Mouse (Mus musculus): ENCODE data around the gene Baat. TPM values are rescaled to one million over a fixed set of nuclear protein-coding genes. Genes with fewer than 3 reads are reported as not detected.
"Not testable (repeated sequence)": the region's sequence is repeated elsewhere in the genome, so short reads cannot be mapped to it uniquely, and the experiment has no call there.

Gene Baat
- polyA plus RNA-seq, 1 experiment, result not detected

DNA sequence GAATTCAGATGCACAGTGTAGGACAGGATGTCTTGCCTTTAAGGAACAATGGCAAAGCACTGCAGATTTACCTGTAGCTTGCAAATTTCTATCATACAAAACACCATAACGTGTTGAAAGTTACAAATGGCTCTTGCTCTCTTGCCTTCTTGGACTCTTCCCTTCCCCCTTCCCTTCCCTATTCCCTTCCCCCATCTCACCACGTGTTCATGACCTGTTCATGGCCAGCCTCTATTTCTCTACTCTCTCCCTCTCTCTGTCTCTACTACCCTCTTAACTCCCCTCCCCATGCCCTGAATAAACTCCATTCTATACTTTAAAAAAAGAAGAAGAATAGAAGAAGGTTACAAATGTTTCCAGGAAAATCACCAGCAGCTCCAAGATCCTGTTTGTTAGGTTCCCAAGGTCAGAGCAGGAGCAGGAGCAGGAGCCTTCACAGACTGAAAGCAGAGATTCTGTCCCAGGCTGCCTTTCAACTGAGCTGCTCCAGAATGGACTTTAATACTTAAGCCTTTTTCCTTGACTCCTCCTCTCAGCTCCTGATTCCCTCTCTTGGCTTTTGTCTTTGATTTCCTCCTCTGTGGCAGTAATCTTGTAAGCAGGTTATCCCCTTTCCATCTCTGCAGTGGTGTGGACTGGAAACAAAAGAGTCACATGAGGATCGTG is 32.8 kb downstream of the Baat start, which contains the start of gene Acnat1:
Gene Acnat1, minus strand, starts transcription at position 478 of the 666 bp plus-strand sequence.
- no peaks in the 10 kb centered on the region; the same call in 1 of the 2 replicates for H3K36me3 ChIP-seq (ENCODE audit: control insufficient read depth)
- peak within 1 kb of the TSS; percentile 44 for H3K4me3 ChIP-seq (replicated peaks)
- no peak for TF ChIP-seq TAL1 (IDR thresholded peaks at IDR 0.05; ENCODE audit: low read length)
- no peak for TF ChIP-seq GATA1 (IDR thresholded peaks at IDR 0.05; ENCODE audit: low read length)
- H3K9me3 ChIP-seq (ENCODE audit: control insufficient read depth, low read length), result no peaks in the 10 kb centered on the region
- no peaks in the 10 kb centered on the region for H3K27me3 ChIP-seq (ENCODE audit: control insufficient read depth)
- H3K4me1 ChIP-seq (ENCODE audit: control insufficient read depth), result peaks cover 58% of the 10 kb centered on the region

DNA sequence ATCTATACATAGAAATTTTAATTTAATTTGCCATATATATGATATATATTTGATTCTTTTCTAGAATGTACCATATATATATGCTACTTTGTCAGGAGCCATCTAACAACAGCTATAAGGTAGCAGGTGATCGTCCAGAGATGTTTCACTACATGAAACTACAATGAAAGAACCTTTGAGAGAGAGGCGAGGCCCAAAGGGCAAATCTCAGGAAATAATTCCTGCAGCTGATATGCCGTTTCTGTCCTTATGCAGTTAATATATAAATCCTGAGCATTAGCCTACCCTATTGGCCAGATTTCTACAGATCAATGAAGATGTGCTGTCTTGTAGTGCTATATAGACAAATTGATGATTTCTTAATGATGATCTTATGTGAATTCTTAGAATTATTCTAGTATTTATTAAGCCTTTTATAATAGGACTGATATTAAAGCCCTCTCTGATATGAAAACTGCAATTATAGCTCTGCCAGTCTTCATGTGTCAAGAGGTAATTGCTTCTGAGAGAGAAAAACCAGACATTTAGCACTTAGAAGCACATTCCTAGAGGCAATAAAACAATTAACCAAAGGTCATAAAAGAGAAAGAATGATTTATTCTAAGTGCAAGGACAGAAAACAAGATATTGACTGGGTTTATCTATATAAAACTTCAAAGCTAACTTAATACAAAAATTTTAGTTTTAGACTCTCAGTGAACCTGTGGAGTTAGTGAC is 36.8 kb downstream of the Baat start:
- Histone ChIP-seq H3K9me3 (ENCODE audit: control insufficient read depth, low read length) (peaks cover 11% of the 10 kb centered on the region), H3K4me1 (ENCODE audit: control insufficient read depth) (peaks cover 19% of the 10 kb centered on the region), H3K4me3 (replicated peaks) (no peak overlapping the region), H3K27me3 (ENCODE audit: control insufficient read depth) (no peaks in the 10 kb centered on the region), H3K36me3 (ENCODE audit: control insufficient read depth) (no peaks in the 10 kb centered on the region)
- TF ChIP-seq TAL1 (IDR thresholded peaks at IDR 0.05; ENCODE audit: low read length) (no peak), GATA1 (IDR thresholded peaks at IDR 0.05; ENCODE audit: low read length) (no peak)

DNA sequence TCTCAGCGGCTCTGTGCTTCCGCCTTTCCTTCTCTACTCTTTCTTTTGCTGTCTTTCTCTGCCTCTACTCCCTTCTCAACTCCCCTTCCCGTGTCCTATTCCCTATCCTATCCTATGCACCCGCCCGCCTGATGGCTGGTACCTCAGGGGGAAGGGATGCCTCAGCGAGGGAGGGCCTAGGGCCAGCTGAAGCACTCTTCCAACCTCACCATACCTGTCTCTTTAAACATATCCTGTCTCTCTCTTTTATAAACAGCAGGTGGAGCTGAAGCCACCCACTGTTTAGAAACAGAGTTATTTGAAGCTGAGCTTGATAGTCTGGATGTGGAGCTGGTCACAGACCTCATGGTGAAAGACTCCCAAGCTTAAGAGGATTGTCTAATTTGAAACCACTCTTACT is 39.0 kb downstream of the Baat start:
- no peak for TF ChIP-seq GATA1 (IDR thresholded peaks at IDR 0.05; ENCODE audit: low read length)
- H3K4me1 ChIP-seq (ENCODE audit: control insufficient read depth), result no peaks in the 10 kb centered on the region

DNA sequence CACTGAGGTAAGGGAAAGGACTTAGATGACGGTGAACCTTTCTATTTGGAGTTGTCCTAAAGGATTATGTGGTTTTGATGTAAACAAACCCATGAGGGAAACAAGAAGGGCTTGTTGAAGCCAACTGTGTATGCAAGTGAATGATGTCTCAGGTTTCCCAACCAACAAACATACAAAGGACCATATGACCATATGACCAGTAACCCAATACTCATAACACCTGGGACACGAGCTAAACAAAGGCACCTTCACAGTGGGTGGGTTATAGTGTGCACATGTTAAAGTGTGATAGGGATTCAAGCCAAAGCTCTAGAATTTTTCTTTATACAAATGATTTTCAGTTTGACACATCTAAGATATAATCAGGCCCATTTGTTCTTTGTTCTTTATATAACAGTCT is 50.2 kb downstream of the Baat start:
- H3K27me3 ChIP-seq (ENCODE audit: control insufficient read depth), result no peaks in the 10 kb centered on the region
- peaks cover 28% of the 10 kb centered on the region for H3K4me1 ChIP-seq (ENCODE audit: control insufficient read depth)
- TF ChIP-seq TAL1 (IDR thresholded peaks at IDR 0.05; ENCODE audit: low read length), result no peak
- H3K9me3 ChIP-seq (ENCODE audit: control insufficient read depth, low read length), result no peaks in the 10 kb centered on the region
- H3K36me3 ChIP-seq (ENCODE audit: control insufficient read depth), result no peaks in the 10 kb centered on the region
- no peak overlapping the region for H3K4me3 ChIP-seq (replicated peaks)

More for the DNA sequence above, 39.0 kb downstream of the Baat start:
- Histone ChIP-seq H3K36me3 (ENCODE audit: control insufficient read depth) (no peaks in the 10 kb centered on the region), H3K9me3 (ENCODE audit: control insufficient read depth, low read length) (peaks cover 11% of the 10 kb centered on the region), H3K4me3 (replicated peaks) (no peak overlapping the region), H3K27me3 (ENCODE audit: control insufficient read depth) (no peaks in the 10 kb centered on the region)

DNA sequence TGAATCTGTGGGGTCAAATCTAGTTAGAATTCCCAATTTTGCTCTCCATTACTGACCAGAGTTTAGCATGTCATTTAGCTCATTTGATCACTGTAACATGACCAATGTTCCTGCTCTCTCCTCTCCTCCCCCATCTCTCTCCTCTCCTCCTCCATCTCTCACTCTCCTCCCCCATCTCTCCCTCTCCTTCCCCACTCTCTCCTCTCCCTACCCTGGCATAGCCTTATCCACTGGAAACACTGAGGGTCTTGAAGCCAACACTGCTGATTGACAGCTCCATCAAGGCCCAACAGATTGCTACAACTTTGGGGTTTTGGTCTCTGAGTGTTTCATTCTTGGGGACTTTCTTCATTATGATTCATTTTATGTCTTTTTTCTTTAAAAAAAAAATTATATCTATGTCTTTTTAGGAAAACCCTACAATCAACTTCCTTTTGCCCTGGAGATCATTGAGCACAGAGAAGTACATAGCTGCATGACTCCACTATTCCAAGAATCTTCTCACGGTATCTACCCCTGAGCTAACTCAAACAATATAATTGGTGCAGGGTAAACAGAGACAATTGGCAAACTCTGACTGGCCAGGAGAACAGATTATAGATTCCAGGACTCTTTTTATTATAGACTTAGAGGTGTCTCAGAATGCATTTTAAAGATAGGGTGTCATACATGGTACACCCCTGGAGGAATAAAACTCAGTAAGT is 54.4 kb downstream of the Baat start:
- Histone ChIP-seq H3K27me3 (ENCODE audit: control insufficient read depth) (no peaks in the 10 kb centered on the region), H3K4me1 (ENCODE audit: control insufficient read depth) (peaks cover 32% of the 10 kb centered on the region)
- TF ChIP-seq GATA1 (IDR thresholded peaks at IDR 0.05; ENCODE audit: low read length) (no peak), TAL1 (IDR thresholded peaks at IDR 0.05; ENCODE audit: low read length) (no peak)

DNA sequence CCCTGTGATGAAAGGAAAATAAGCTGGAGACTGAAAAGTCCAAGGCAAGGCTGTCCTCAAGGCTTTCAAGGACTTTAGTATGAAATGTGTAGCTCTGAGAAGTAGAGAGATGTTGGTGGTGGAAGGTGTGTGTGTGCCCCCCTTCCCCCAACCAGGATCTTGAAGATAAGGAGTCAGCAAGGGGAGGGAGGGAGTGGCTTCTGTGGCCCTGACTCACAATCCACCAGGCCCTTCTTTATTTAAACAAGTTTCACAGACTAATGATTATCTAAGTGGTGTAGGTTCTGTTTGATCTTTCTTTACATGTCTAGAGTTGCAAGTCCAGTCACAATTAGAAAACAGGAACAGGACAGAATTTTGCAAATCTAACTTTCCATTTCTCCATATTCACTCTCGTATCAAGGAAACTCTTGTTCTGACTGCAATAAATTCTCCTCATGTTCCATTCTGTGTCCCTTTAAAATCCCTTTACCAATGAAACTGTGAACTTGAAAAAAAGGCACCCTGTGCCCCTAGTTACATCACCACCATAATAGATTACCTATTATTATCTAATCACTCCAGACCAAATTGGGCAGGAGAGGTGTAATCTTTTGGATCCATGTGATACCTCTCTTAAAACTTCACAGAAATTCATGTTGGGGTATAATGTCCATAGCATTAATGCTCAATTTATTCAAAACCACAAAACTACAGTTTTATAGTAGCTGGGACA is 55.1 kb downstream of the Baat start:
- H3K4me1 ChIP-seq (ENCODE audit: control insufficient read depth), result peaks cover 32% of the 10 kb centered on the region
- H3K9me3 ChIP-seq (ENCODE audit: control insufficient read depth, low read length); H3K27me3 ChIP-seq (ENCODE audit: control insufficient read depth); H3K4me3 ChIP-seq (replicated peaks); H3K36me3 ChIP-seq (ENCODE audit: control insufficient read depth): not testable (repeated sequence)

More for the DNA sequence above, 54.4 kb downstream of the Baat start:
- Histone ChIP-seq H3K4me3 (replicated peaks) (no peak overlapping the region), H3K9me3 (ENCODE audit: control insufficient read depth, low read length) (no peaks in the 10 kb centered on the region), H3K36me3 (ENCODE audit: control insufficient read depth) (no peaks in the 10 kb centered on the region; the same call in 1 of the 2 replicates)

Other genes starting within 250 kb of the Baat start
- not detected in 2 replicates for gene Acnat2, start 98.4 kb downstream of the Baat start, polyA plus RNA-seq (2012)
- not detected in 2 replicates for gene Acnat1, start 32.6 kb downstream of the Baat start, polyA plus RNA-seq (2012)
- 0.15 and 0.29 TPM in 2 replicates for gene Mrpl50, start 14.5 kb upstream of the Baat start, polyA plus RNA-seq (2012)
- 0.06 TPM in 1 of 2 replicates, not detected in the other for gene Zfp189, start 14.6 kb upstream of the Baat start, polyA plus RNA-seq (2012)
- 0.04 TPM in 1 of 2 replicates, not detected in the other for gene Aldob, start 43.0 kb upstream of the Baat start, polyA plus RNA-seq (2012)
- 0.20 and 0.23 TPM in 2 replicates for gene Tmem246, start 91.3 kb upstream of the Baat start, polyA plus RNA-seq (2012)
- gene Rnf20, start 125.4 kb upstream of the Baat start, polyA plus RNA-seq (2012), result 0.76 and 0.90 TPM in 2 replicates
- gene Ppp3r2, start 175.5 kb upstream of the Baat start, polyA plus RNA-seq (2012), result not detected in 2 replicates

Data from erythroblast, embryonic 14.5 days (primary cell).